Mouse (Mus musculus) hindbrain, embryonic 12.5 days (tissue): ENCODE results near the gene Racgap1. TPM values are rescaled to one million over a fixed set of nuclear protein-coding genes. Genes with fewer than 3 reads are reported as not detected.

Experiments
- ATAC-seq: fragments of 200-750 bp; cut with Nextera tagmentation; 2 replicates; pipeline ENCODE4 v1.8.0; 2017; ENCODE audit warnings: moderate TSS enrichment; ENCODE audit not compliant: low FRiP score
- H3K27ac ChIP-seq: fragments of 300-500 bp; sonication (generic); 2 replicates; pipeline ENCODE4 v1.5.1; 2016; ENCODE audit warnings: mild to moderate bottlenecking
- H3K27me3 ChIP-seq: fragments of 300-500 bp; sonication (generic); 2 replicates; pipeline ENCODE4 v1.6.1; 2016; ENCODE audit warnings: mild to moderate bottlenecking
- H3K36me3 ChIP-seq: fragments of 300-500 bp; sonication (generic); 2 replicates; pipeline ENCODE4 v1.6.1; 2016; ENCODE audit warnings: mild to moderate bottlenecking
- H3K4me1 ChIP-seq: fragments of 300-500 bp; sonication (generic); 2 replicates; pipeline ENCODE4 v1.6.1; 2016
- H3K4me2 ChIP-seq: fragments of 300-500 bp; sonication (generic); replicated peaks from 2 replicates; pipeline ENCODE4 v1.6.1; 2016; ENCODE audit warnings: mild to moderate bottlenecking
- H3K4me3 ChIP-seq: fragments of 300-500 bp; sonication (generic); 2 replicates; pipeline ENCODE4 v1.5.1; 2016; ENCODE audit warnings: mild to moderate bottlenecking
- H3K9ac ChIP-seq: fragments of 300-500 bp; sonication (generic); 2 replicates; pipeline ENCODE4 v1.6.1; 2016; ENCODE audit warnings: mild to moderate bottlenecking, moderate library complexity
- H3K9me3 ChIP-seq: fragments of 300-500 bp; sonication (generic); replicated peaks from 2 replicates; pipeline ENCODE4 v1.6.1; 2016; ENCODE audit warnings: mild to moderate bottlenecking
- WGBS: fragments of 180-500 bp; shearing (Covaris S2); methylation state at CpG from one replicate; pipeline ENCODE4 v1.1.7; 2016; 5-methylcytosine and 5-hydroxymethylcytosine counted together
- polyA plus RNA-seq: library from polyadenylated mRNA; unstranded; fragments of >200 nt; fragmentation: Nextera tagmentation; extraction: Ambion mirVana; gene quantifications from 2 replicates; pipeline ENCODE4 v1.2.1, GENCODE M21; 2016

The Racgap1 gene
- polyA plus RNA-seq, 1 experiment from 2014 or later: 177 TPM

GRCm38 (mm10) chr15:99644776-99645175, 6.7 kb downstream of the Racgap1 start:
- H3K9ac ChIP-seq: no peak overlapping the region
- H3K27ac ChIP-seq: peak overlapping the region; percentile 66
- no peaks in the 10 kb centered on the region for H3K27me3 ChIP-seq
- no peak for ATAC-seq
- H3K9me3 ChIP-seq: no peaks in the 10 kb centered on the region
- peaks cover 13% of the 10 kb centered on the region for H3K36me3 ChIP-seq
- WGBS: 62% methylated on average over 7 of the region's 7 CpGs
- no peak overlapping the region for H3K4me3 ChIP-seq
- peaks cover 59% of the 10 kb centered on the region for H3K4me1 ChIP-seq
- H3K4me2 ChIP-seq: no peak overlapping the region

GRCm38 (mm10) chr15:99643832-99644231, 7.6 kb downstream of the Racgap1 start:
- Histone ChIP-seq H3K27me3 (no peaks in the 10 kb centered on the region), H3K4me1 (peaks cover 50% of the 10 kb centered on the region), H3K36me3 (peaks cover 23% of the 10 kb centered on the region), H3K9me3 (no peaks in the 10 kb centered on the region), H3K4me3 (no peak overlapping the region), H3K4me2 (no peak overlapping the region), H3K27ac (peak overlapping the region; percentile 62), H3K9ac (no peak overlapping the region)
- no peak for ATAC-seq
- 79% methylated on average over 10 of the region's 10 CpGs for WGBS

- H3K4me2 ChIP-seq: no peak overlapping the region
- no peak for ATAC-seq
- no peak overlapping the region for H3K4me3 ChIP-seq
Observed at GRCm38 (mm10) chr15:99642622-99643021, 8.8 kb downstream of the Racgap1 start.

GRCm38 (mm10) chr15:99638124-99638485, 13.4 kb downstream of the Racgap1 start:
- Histone ChIP-seq H3K9me3 (no peaks in the 10 kb centered on the region), H3K4me3 (no peak overlapping the region), H3K36me3 (peaks cover 64% of the 10 kb centered on the region), H3K27ac (peak overlapping the region; percentile 89), H3K27me3 (no peaks in the 10 kb centered on the region), H3K4me2 (no peak overlapping the region), H3K4me1 (peaks cover 19% of the 10 kb centered on the region), H3K9ac (no peak overlapping the region)
- WGBS: 77% methylated on average over 5 of the region's 5 CpGs
- ATAC-seq: 0 out of 2 replicates have a peak, but pooled peaks have one; percentile 67

More at GRCm38 (mm10) chr15:99642622-99643021, 8.8 kb downstream of the Racgap1 start:
- Histone ChIP-seq H3K27ac (peak overlapping the region; percentile 70), H3K36me3 (peaks cover 29% of the 10 kb centered on the region), H3K9me3 (no peaks in the 10 kb centered on the region), H3K4me1 (peaks cover 44% of the 10 kb centered on the region), H3K9ac (peak overlapping the region; percentile 36; the same call in 1 of the 2 replicates), H3K27me3 (no peaks in the 10 kb centered on the region)
- WGBS: 66% methylated on average over 6 of the region's 6 CpGs

- peak; percentile 66; the same call in 1 of the 2 replicates for ATAC-seq
Observed at GRCm38 (mm10) chr15:99637405-99638123, 13.9 kb downstream of the Racgap1 start.

GRCm38 (mm10) chr15:99634702-99635101, 16.8 kb downstream of the Racgap1 start:
- no peak for ATAC-seq
- Histone ChIP-seq H3K9ac (no peak overlapping the region), H3K4me3 (no peak overlapping the region), H3K9me3 (0 out of 2 replicates have a peak, but pooled peaks cover 3% of the 10 kb centered on the region), H3K27ac (no peak overlapping the region), H3K4me1 (peaks cover 15% of the 10 kb centered on the region; the same call in 1 of the 2 replicates), H3K4me2 (no peak overlapping the region), H3K27me3 (no peaks in the 10 kb centered on the region), H3K36me3 (peaks cover 82% of the 10 kb centered on the region)
- 95% methylated on average over 7 of the region's 7 CpGs for WGBS

More at GRCm38 (mm10) chr15:99637405-99638123, 13.9 kb downstream of the Racgap1 start:
- WGBS: 50% methylated on average over 12 of the region's 12 CpGs
- peak overlapping the region; percentile 89 for H3K27ac ChIP-seq
- no peaks in the 10 kb centered on the region for H3K9me3 ChIP-seq
- peaks cover 67% of the 10 kb centered on the region for H3K36me3 ChIP-seq
- H3K27me3 ChIP-seq: no peaks in the 10 kb centered on the region
- peak overlapping the region; percentile 8; the same call in 1 of the 2 replicates for H3K4me2 ChIP-seq
- no peak overlapping the region for H3K4me3 ChIP-seq
- H3K9ac ChIP-seq: no peak overlapping the region
- peaks cover 17% of the 10 kb centered on the region for H3K4me1 ChIP-seq

- no peaks in the 10 kb centered on the region for H3K27me3 ChIP-seq
Observed at GRCm38 (mm10) chr15:99631618-99632017, 19.8 kb downstream of the Racgap1 start.

GRCm38 (mm10) chr15:99622063-99622462, 29.4 kb downstream of the Racgap1 start:
- no peak overlapping the region for H3K4me2 ChIP-seq
- no peaks in the 10 kb centered on the region for H3K4me1 ChIP-seq
- WGBS: 92% methylated on average over 7 of the region's 11 CpGs
- no peak overlapping the region for H3K9ac ChIP-seq
- H3K36me3 ChIP-seq: peaks cover 61% of the 10 kb centered on the region
- no peak overlapping the region for H3K4me3 ChIP-seq
- H3K27ac ChIP-seq: no peak overlapping the region
- H3K27me3 ChIP-seq: no peaks in the 10 kb centered on the region
- no peak for ATAC-seq
- H3K9me3 ChIP-seq: no peaks in the 10 kb centered on the region

More at GRCm38 (mm10) chr15:99631618-99632017, 19.8 kb downstream of the Racgap1 start:
- Histone ChIP-seq H3K36me3 (peaks cover 84% of the 10 kb centered on the region), H3K9ac (no peak overlapping the region), H3K9me3 (0 out of 2 replicates have a peak, but pooled peaks cover 3% of the 10 kb centered on the region), H3K27ac (no peak overlapping the region), H3K4me3 (no peak overlapping the region), H3K4me1 (peaks cover 5% of the 10 kb centered on the region; the same call in 1 of the 2 replicates), H3K4me2 (no peak overlapping the region)
- ATAC-seq: no peak

GRCm38 (mm10) chr15:99619821-99620220, 31.6 kb downstream of the Racgap1 start:
- ATAC-seq: no peak

GRCm38 (mm10) chr15:99618595-99618994, 32.9 kb downstream of the Racgap1 start:
- no peak overlapping the region for H3K4me2 ChIP-seq
- peaks cover 28% of the 10 kb centered on the region for H3K36me3 ChIP-seq
- ATAC-seq: no peak
- no peak overlapping the region for H3K9ac ChIP-seq
- 94% methylated on average over 3 of the region's 3 CpGs for WGBS
- H3K4me3 ChIP-seq: no peak overlapping the region
- peaks cover 12% of the 10 kb centered on the region for H3K4me1 ChIP-seq
- H3K9me3 ChIP-seq: no peaks in the 10 kb centered on the region
- H3K27me3 ChIP-seq: peaks cover 6% of the 10 kb centered on the region; the same call in 1 of the 2 replicates
- no peak overlapping the region for H3K27ac ChIP-seq

More at GRCm38 (mm10) chr15:99619821-99620220, 31.6 kb downstream of the Racgap1 start:
- peaks cover 39% of the 10 kb centered on the region for H3K36me3 ChIP-seq
- H3K27me3 ChIP-seq: 0 out of 2 replicates have a peak, but pooled peaks cover 3% of the 10 kb centered on the region
- H3K4me2 ChIP-seq: no peak overlapping the region
- 82% methylated on average over 4 of the region's 4 CpGs for WGBS
- H3K4me3 ChIP-seq: no peak overlapping the region
- H3K27ac ChIP-seq: peak overlapping the region; percentile 52; the same call in 1 of the 2 replicates
- no peaks in the 10 kb centered on the region for H3K9me3 ChIP-seq
- H3K4me1 ChIP-seq: peaks cover 8% of the 10 kb centered on the region
- no peak overlapping the region for H3K9ac ChIP-seq

- 60% methylated on average over 9 of the region's 9 CpGs for WGBS
- H3K9me3 ChIP-seq: 0 out of 2 replicates have a peak, but pooled peaks cover 3% of the 10 kb centered on the region
- no peak overlapping the region for H3K9ac ChIP-seq
- peaks cover 10% of the 10 kb centered on the region; the same call in 1 of the 2 replicates for H3K27me3 ChIP-seq
- no peak for ATAC-seq
- H3K4me2 ChIP-seq: 0 out of 2 replicates have a peak overlapping the region, but pooled peaks have one; percentile 4
- H3K27ac ChIP-seq: no peak overlapping the region
- peaks cover 22% of the 10 kb centered on the region for H3K4me1 ChIP-seq
- peaks cover 5% of the 10 kb centered on the region; the same call in 1 of the 2 replicates for H3K36me3 ChIP-seq
- no peak overlapping the region for H3K4me3 ChIP-seq
Observed at GRCm38 (mm10) chr15:99615246-99615645, 36.2 kb downstream of the Racgap1 start.

- H3K4me2 ChIP-seq: 0 out of 2 replicates have a peak overlapping the region, but pooled peaks have one; percentile 4
- 0 out of 2 replicates have a peak overlapping the region, but pooled peaks have one; percentile 17 for H3K27ac ChIP-seq
- no peak overlapping the region for H3K9ac ChIP-seq
Observed at GRCm38 (mm10) chr15:99614753-99615152, 36.7 kb downstream of the Racgap1 start.

More at GRCm38 (mm10) chr15:99614753-99615152, 36.7 kb downstream of the Racgap1 start:
- Histone ChIP-seq H3K27me3 (peaks cover 10% of the 10 kb centered on the region; the same call in 1 of the 2 replicates), H3K9me3 (0 out of 2 replicates have a peak, but pooled peaks cover 3% of the 10 kb centered on the region), H3K4me1 (peaks cover 22% of the 10 kb centered on the region), H3K36me3 (peaks cover 3% of the 10 kb centered on the region; the same call in 1 of the 2 replicates), H3K4me3 (no peak overlapping the region)
- 24% methylated on average over 12 of the region's 12 CpGs for WGBS
- ATAC-seq: no peak
